Mouse (Mus musculus) liver, adult 2 months (tissue): Measurements from ENCODE around the gene Galt. TPM values are rescaled to one million over a fixed set of nuclear protein-coding genes. Genes with fewer than 3 reads are reported as not detected.
"Not testable (repeated sequence)": the region's sequence is repeated elsewhere in the genome, so short reads cannot be mapped to it uniquely, and the experiment has no call there.

Source experiments
- DNase-seq: peaks from one replicate; pipeline ENCODE4 v3.0.0-alpha.2; 2011; ENCODE audit warnings: low read depth, low spot score; ENCODE audit errors: extremely low read depth
- H3K27ac ChIP-seq: fragments of 200-500 bp; replicated peaks from 2 replicates; pipeline ENCODE4 v1.5.1; 2012; ENCODE audit warnings: low read depth, mild to moderate bottlenecking, control low read depth, inconsistent platforms, low read length; ENCODE audit not compliant: insufficient read depth
- H3K27me3 ChIP-seq: fragments of 200-500 bp; 2 replicates; pipeline ENCODE4 v1.6.1; 2012; ENCODE audit warnings: mild to moderate bottlenecking, moderate library complexity, low read length, inconsistent platforms; ENCODE audit not compliant: control insufficient read depth, insufficient read depth
- H3K36me3 ChIP-seq: fragments of 200-500 bp; 2 replicates; pipeline ENCODE4 v1.6.1; 2012; ENCODE audit warnings: low read length, inconsistent platforms; ENCODE audit not compliant: control insufficient read depth, insufficient read depth
- H3K4me1 ChIP-seq: fragments of 200-500 bp; 2 replicates; pipeline ENCODE4 v1.6.1; 2011; ENCODE audit warnings: low read length; ENCODE audit not compliant: control insufficient read depth, insufficient read depth
- H3K4me3 ChIP-seq: fragments of 200-500 bp; 2 replicates; pipeline ENCODE4 v1.5.1; 2011; ENCODE audit warnings: low read depth, mild to moderate bottlenecking, control low read depth, low read length, moderate library complexity; ENCODE audit not compliant: insufficient read depth
- H3K79me2 ChIP-seq: fragments of 200-500 bp; 2 replicates; pipeline ENCODE4 v1.6.1; 2012; ENCODE audit warnings: inconsistent platforms, mild to moderate bottlenecking, low read length, moderate library complexity; ENCODE audit not compliant: control insufficient read depth, insufficient read depth
- H3K9ac ChIP-seq: fragments of 200-500 bp; 2 replicates; pipeline ENCODE4 v1.6.1; 2012; ENCODE audit warnings: low read depth, mild to moderate bottlenecking, control low read depth, inconsistent platforms, low read length
- CTCF ChIP-seq: fragments of 200-500 bp; IDR thresholded peaks from 2 replicates; pipeline ENCODE4 v1.5.1; 2011; ENCODE audit warnings: low read depth, low read length, control low read depth
- POLR2A ChIP-seq: fragments of 200-500 bp; IDR thresholded peaks from 2 replicates; pipeline ENCODE4 v1.6.1; 2011; ENCODE audit warnings: low read length, control low read depth; ENCODE audit not compliant: insufficient read depth; ENCODE audit errors: extremely low read depth
- WGBS: fragments of 180-500 bp; shearing (Covaris S2); methylation state at CpG from one replicate; pipeline ENCODE4 v1.1.7; 2018; 5-methylcytosine and 5-hydroxymethylcytosine counted together
- polyA plus RNA-seq: library from polyadenylated mRNA; depleted of rRNA; stranded (reverse); fragments of >200 nt; gene quantifications from 2 replicates; pipeline ENCODE4 v1.2.3, GENCODE M21; 2012
- total RNA-seq: library from RNA; depleted of rRNA; stranded (reverse); fragments of >200 nt; gene quantifications from 2 replicates; pipeline ENCODE4 v1.2.3, GENCODE M21; 2014

The Galt gene
- total and polyA plus RNA-seq, 2 experiments = 52.4 to 204 TPM

DNA sequence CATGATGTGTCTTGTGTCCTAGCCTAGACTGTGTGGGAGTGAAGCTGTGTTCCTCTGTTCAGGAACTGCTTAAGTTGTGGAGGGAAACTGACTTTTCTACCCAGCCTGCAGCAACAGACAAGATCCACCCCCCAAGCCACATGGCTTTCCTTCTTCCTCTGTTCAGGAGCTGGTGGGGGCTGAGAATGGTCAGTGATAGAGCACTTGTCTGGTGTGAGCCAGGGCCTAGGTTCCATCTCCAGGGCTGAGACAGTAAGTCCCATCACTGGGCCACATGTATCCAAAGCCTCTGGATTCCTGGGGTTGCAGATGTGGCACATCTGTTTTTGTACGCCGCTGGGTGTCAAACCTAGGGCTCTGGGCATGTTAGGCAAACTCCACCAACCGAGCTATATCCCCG, 5.9 kb downstream of the Galt start:
- Histone ChIP-seq H3K27me3 (no peaks in the 10 kb centered on the region), H3K4me1 (peaks cover 37% of the 10 kb centered on the region), H3K4me3 (peak overlapping the region; percentile 30), H3K27ac (peak overlapping the region; percentile 74), H3K36me3 (no peaks in the 10 kb centered on the region; the same call in 1 of the 2 replicates), H3K9ac (peak overlapping the region; percentile 41), H3K79me2 (peaks cover 6% of the 10 kb centered on the region; the same call in 1 of the 2 replicates)
- TF ChIP-seq CTCF (no peak), POLR2A (no peak)
- no peak for DNase-seq
- WGBS = 53% methylated on average over 4 of the region's 4 CpGs

- Histone ChIP-seq H3K27ac (no peak overlapping the region), H3K4me3 (no peak overlapping the region), H3K79me2 (peaks cover under 1% of the 10 kb centered on the region; the same call in 1 of the 2 replicates), H3K36me3 (peaks cover 3% of the 10 kb centered on the region; the same call in 1 of the 2 replicates), H3K27me3 (no peaks in the 10 kb centered on the region), H3K9ac (no peak overlapping the region), H3K4me1 (peaks cover 32% of the 10 kb centered on the region)
- no peak for TF ChIP-seq CTCF
- no peak for TF ChIP-seq POLR2A
- DNase-seq = no peak
These were observed 6.7 kb downstream of the Galt start for GRCm38 (mm10) chr4:41761680-41762079.

DNA sequence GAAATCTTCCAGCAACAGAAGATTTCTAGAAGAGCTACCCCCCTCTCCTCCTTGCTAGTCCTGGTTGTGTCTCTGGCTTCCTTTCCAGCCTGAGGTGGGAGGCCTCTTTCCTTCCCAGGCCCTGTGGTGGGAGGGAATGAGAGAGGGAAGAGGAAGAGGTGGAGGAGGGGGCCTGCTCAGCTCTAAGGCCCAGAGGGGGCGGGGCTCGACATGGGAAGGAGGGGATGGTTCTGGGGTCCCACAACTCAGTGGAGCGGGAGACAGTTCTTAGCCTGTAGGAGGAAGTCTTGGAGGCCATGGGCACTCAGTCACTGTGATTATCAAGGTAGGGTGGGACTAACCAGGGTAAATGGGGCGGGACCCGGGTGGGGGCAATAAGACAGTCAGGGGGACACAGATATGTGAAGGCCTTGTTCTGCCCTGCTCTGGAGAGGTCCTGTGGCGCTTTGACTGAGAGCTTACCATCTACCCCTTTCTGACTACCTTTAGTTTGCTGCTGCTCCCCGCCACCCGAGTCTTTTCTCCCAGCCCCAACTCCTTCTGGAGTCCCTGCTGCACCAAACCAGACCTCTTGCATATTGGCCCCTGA, 7.2 kb downstream of the Galt start:
- Histone ChIP-seq H3K4me3 (no peak overlapping the region), H3K36me3 (peaks cover 6% of the 10 kb centered on the region), H3K4me1 (peaks cover 27% of the 10 kb centered on the region), H3K27ac (no peak overlapping the region), H3K27me3 (no peaks in the 10 kb centered on the region), H3K9ac (peak overlapping the region; percentile 23; the same call in 1 of the 2 replicates), H3K79me2 (no peaks in the 10 kb centered on the region)
- TF ChIP-seq POLR2A (no peak), CTCF (no peak)
- DNase-seq = no peak
- 74% methylated on average over 8 of the region's 8 CpGs for WGBS

- not testable (repeated sequence) for H3K79me2 ChIP-seq, H3K36me3 ChIP-seq, H3K27me3 ChIP-seq, H3K4me3 ChIP-seq, H3K27ac ChIP-seq, DNase-seq
- Histone ChIP-seq H3K9ac (peak overlapping the region; percentile 19; the same call in 1 of the 2 replicates), H3K4me1 (peaks cover 25% of the 10 kb centered on the region)
- 64% methylated on average over 8 of the region's 8 CpGs for WGBS
These were observed 7.7 kb downstream of the Galt start for GRCm38 (mm10) chr4:41762688-41763114.

- not testable (repeated sequence) for H3K4me3 ChIP-seq, H3K79me2 ChIP-seq, H3K9ac ChIP-seq, H3K27me3 ChIP-seq, H3K36me3 ChIP-seq, DNase-seq, H3K27ac ChIP-seq
- peaks cover 22% of the 10 kb centered on the region for H3K4me1 ChIP-seq
- 46% methylated on average over 5 of the region's 6 CpGs for WGBS
These were observed 8.1 kb downstream of the Galt start for GRCm38 (mm10) chr4:41763176-41763575.

DNA sequence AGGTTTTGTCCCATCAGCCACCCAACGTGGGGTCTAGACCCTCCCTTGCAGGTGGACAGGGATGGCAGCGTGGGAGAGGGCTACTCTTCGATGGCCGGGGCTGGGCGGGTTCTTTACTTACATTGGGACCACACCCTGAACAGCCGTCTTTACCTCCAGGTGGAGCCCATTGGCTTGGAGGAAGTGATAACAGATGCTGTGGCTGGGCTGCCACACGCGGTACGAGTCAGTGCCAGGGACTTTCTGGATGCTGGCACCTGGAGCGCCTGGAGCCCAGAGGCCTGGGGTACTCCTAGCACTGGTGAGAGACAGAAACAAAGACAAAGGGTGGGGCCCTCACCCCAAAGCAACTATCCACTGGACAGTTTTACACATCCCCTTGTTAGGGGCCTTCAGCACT, 12.3 kb downstream of the Galt start:
- not testable (repeated sequence) for H3K4me3 ChIP-seq, H3K27ac ChIP-seq, DNase-seq, H3K9ac ChIP-seq, H3K4me1 ChIP-seq, H3K36me3 ChIP-seq, H3K27me3 ChIP-seq, H3K79me2 ChIP-seq
- 89% methylated on average over 10 of the region's 10 CpGs for WGBS

DNA sequence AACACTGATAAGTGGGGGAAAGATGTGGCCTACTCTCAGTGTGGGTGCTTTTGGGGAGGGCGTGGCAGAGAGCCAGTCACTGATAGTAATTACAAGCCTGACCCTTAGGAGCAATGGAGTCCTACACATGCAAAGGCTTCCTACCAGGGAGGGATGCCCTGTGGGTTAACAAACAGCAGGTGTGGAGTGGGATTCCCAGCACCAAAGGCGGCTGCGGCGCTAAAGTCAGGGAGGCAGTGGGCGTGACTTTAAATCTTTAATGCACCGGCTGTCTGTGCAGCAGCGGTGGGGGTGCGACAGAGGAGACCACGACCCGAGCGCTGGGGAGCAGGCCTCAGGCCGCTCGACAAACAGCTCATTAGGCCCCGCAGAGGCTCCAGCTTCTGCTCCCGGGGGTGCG, 17.9 kb downstream of the Galt start:
- peak overlapping the region; percentile 77 for H3K9ac ChIP-seq
- peak overlapping the region; percentile 51 for H3K27ac ChIP-seq
- WGBS = 7% methylated on average over 7 of the region's 16 CpGs
- H3K27me3 ChIP-seq, DNase-seq, H3K4me1 ChIP-seq, H3K79me2 ChIP-seq, H3K36me3 ChIP-seq: not testable (repeated sequence)
- peak overlapping the region; percentile 57 for H3K4me3 ChIP-seq

DNA sequence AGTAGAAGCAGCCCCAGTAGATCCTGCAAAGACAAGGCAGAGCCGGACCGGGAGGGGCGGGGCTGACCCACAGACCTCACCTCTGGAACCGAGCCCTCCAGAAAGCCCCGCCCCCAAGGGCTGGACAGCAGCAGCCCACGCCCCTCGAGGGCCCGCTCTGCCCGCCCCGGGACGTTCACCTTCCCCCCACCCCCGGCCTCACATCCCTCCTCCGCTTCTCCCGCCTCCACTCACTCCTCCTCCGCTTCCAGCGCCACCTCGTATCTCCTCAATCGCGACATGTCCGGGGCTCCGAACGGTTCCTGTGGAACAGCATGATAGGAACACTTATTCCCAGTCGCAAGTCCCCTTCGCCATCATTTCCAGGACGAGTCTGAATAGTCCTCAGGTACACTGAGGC, 18.5 kb downstream of the Galt start:
- not testable (repeated sequence) for H3K36me3 ChIP-seq, H3K27me3 ChIP-seq, H3K4me1 ChIP-seq, H3K79me2 ChIP-seq
- DNase-seq = peak; percentile 69
- H3K9ac ChIP-seq = 0 out of 2 replicates have a peak overlapping the region, but pooled peaks have one; percentile 25
- 0% methylated on average over 18 of the region's 25 CpGs for WGBS
- H3K27ac ChIP-seq = peak overlapping the region; percentile 60
- H3K4me3 ChIP-seq = peak overlapping the region; percentile 47

DNA sequence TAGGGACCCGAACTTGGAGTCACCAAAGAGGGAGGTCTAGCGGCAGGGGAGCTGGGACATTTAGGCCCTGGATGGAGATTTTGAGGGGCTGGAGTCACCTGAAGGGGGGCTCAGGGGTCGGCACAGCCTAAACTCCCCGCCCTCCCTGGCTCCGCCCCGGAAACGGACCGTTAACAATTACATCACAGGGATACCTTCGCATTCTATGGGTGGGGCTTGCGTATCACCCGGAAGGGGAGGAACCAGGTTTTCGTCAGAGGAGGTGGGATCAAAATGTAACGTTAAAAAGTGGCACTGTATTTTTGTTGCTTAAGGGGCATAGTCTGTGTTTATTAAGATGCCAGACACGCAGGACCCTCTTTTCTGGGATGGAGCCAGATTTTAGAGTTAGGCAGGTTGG, 19.0 kb downstream of the Galt start, which contains the start of gene Ccl27a:
Gene Ccl27a (minus strand): TSS at position 246 of the 400 bp plus-strand sequence.
- WGBS = 4% methylated on average over 12 of the region's 14 CpGs
- not testable (repeated sequence) for H3K79me2 ChIP-seq, H3K27me3 ChIP-seq, H3K4me1 ChIP-seq, H3K36me3 ChIP-seq
- peak within 1 kb of the TSS; percentile 77; the same call in 1 of the 2 replicates for H3K9ac ChIP-seq
- peak within 1 kb of the TSS; percentile 60 for H3K27ac ChIP-seq
- DNase-seq = peak; percentile 80
- H3K4me3 ChIP-seq = peak within 1 kb of the TSS; percentile 57
